Mouse (Mus musculus): Measurements from ENCODE around the gene Guca1b.
"Not testable (repeated sequence)": the region's sequence is repeated elsewhere in the genome, so short reads cannot be mapped to it uniquely, and the experiment has no call there.

Gene Guca1b

DNA sequence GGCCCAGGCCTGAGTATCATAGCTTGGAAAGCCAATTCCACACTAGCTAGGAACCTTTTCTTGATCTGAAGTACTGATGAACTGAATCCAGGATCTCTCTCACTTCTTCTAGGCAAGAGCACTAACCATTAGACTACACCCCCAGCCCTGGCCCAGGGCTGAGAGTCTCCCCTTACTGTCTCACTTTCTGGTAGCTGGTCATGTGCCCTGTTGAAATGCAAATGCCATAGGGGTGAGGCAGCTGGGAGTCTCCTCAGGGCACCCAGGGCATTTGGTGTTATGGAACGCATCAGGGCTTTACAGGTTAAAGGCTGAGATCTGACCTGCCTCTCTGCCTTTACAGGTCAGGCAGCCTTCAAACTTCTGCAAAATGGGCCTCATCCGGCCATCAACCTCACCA, 35.0 kb downstream of the Guca1b start:
- DNase-seq = no peak

DNA sequence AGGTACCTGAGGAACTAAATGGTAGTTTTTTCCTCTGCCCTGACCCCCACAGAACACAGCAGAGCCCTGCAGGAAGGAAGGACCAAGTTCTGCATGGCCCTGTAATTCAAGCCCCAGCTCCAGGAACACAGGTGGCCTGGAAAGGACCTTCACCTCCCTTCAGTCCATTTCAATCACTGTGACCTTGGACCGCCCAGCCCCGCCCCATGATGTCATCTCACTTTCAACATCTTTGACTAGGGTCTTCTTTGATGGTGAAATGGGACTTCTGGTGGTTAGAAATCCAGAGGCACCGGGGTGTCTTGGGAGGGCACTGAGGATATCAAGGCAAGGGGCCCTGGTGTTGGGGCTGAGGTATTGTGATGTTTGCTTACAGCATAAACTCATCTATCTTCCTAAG, 36.4 kb downstream of the Guca1b start:
- no peak for DNase-seq

DNA sequence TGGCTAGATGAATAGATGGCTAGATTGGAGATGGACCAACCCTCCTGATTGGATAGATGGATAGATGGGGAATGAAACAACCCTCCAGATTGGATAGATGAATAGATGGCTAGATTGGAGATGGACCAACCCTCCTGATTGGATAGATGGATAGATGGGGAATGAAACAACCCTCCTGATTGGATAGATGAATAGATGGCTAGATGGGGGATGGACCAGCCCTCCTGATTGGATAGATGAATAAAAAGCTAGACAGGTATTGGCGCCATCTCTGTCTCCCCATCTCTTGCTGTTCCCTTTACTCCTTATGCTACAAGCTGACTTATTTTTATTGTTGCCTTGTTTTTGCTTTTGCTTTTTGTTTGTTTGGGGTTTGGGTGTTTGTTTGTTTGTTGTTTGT, 37.4 kb downstream of the Guca1b start:
- DNase-seq = not testable (repeated sequence)

DNA sequence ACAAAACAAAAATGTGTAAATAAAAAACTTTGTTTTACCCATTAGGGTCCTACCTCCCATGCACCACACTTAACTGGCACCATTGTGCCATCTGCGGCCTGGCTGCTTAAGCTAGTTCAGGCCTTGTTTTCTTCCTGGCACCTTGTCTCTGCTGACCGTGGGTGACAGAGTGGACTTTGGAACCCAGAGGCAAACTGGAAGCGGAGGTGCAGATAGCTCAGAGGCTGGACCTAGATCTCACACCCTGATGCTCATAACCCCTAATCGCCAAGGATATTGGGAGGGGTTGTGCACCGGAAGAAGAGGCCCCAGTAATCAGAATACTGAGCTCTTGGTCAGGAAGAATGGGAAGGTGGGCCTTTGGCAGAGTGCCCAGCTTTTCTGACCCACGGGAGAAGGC, 39.0 kb downstream of the Guca1b start:
- no peak for DNase-seq

DNA sequence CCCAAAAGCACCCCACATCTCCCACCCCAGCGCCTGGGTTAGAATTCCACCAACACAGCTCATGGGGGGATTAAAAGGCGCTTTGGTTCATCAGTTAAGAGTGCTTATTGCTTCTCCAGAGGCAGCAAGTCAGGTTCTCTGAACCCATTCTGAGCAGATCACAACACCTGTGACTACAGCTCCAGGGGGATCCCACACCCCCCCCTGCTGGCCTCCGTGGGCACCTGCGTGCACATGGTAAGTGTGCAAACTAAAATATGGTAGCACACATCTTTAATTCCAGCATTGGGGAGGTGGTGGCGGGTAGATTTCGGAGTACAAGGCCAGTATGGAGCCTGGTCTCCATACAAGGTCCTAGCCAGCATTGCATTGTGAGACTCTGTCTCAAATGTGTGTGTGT, 42.1 kb downstream of the Guca1b start:
- no peak for DNase-seq

DNA sequence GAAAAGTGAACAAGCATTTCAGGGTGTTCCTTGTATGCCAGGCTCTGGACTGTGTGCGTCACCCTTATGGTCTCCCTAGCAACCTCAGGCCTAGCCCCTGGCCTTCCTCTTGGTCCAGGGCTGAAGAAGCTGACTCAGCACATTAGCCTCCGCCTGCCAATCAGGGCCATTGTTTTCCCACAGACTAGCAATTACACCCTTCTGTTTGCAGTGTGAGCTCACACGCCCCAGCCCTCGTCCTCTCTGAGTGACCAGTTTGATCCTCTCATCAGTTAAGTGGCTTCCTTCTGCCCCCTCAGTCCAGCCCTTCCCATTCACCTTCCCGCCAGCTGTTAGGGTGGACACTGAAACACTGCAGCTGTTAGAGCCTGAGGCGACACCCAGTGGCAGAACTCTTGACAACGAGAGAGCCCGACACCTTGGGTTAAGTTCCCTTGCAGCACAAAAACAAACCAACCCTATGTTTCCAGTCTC, 43.7 kb downstream of the Guca1b start:
- DNase-seq = no peak

DNA sequence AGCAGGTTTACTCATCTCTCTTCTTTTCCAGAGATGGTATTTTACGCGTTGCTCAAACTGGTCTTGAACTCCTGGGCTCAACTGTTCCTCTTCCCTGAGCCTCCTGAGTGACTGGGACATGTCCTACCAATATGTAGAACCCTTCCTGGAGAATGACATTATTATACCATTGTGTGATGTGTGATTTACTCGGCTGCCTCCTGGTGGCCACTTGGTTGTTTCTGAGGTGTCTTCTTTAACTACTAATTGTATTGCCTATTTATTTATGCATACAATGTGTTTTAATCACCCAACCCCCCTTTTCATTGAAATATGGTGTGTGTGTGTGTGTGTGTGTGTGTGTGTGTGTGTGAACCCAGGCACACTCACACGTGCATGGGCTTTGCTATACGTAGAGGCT, 45.6 kb downstream of the Guca1b start:
- no peak for DNase-seq

DNA sequence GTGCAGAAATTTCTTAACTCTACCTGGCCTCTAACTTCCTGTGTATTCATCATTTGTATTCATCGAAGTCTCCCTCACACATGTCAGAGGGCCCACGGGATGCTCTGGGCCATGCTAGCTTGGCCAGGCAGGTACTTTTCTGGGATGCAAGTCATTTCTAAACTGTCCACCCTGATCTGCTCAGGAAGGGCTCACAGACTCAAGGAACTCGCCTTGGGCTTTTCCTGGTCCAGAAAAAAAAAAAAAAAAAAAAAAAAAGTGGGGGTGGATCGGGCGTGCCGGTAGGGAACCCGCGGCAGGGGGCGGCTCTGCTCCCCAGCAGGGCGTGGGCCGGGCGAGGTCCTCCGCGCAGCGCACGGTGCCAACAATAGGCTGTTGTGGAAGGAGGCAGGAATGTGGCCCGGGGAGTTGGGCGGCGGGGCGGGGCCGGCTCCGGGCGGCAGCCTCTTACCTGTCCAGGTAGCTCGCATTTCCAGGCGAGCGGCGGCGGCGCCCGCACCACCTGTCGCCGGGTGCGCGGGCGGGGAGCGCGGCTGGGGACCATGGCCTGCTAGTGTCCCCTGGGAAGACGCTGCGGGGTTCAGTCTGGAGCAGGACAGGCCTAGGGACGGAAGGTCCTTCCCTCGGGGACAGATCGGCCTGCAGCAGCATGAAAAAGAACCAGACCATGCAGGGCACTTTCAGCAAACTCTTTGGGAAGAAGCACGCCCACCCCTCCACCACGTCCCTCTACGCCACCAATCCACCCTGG, 51.1 kb downstream of the Guca1b start, which contains the start of gene AI661453:
Gene AI661453 (plus strand): TSS at position 460 of the 751 bp plus-strand sequence.
- DNase-seq = peak in 1 of 2 experiments; percentile 30

DNA sequence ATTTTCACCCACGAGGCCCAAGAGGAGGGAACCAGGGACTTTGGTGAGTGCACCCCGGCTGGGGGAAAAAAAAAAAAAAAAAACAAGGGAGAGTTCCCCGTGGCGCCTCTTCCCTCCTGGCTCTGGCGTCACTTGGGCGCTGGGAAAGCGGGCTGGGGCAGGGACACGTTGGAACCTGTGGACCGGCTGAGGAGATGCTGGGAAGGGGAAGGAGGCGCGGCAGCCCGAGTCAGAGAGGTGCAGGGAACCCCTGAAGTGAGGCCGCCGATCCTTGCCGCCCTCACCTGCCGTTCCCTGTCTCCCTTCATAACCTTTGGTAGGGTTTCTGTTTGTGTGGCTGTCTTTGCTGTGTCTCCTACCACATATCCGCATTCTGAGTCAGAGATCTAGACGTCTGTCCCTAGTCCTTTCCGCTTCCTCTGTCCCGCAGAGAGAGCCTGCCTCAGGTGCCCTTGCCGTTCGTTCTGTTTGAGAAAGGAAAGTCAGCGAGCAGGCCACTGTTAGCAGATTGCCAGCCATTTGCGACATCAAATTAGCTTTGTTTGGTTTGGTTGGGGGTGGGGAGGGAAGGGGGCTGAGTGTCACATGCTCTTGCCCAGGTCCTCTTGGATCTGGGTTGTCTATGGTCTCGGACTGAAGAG, 51.8 kb downstream of the Guca1b start, which contains the start of gene 1700001C19Rik:
Gene 1700001C19Rik (minus strand): TSS at position 470 of the 641 bp plus-strand sequence.
- DNase-seq = peak in 1 of 2 experiments; percentile 14

DNA sequence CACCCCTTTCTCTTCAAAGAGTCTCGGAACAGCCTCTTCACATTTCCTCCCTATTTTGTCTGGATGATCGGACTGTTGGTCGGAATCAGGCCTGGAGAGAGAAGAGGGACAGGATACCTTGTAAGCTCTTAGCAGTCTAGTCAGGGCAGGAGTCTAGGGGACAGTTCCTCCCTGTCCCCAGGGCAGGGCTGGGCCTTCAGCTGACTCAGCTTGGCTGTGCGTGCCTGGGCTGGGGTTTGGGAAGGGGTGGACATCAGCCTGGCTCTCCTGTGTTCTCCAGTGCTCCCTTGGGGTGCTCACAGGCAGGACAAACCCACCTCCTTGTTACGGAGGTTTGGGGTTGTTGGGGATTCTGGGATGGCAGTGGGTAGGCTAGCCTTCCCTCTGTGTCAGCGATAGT, 53.4 kb downstream of the Guca1b start:
- no peak for DNase-seq

DNA sequence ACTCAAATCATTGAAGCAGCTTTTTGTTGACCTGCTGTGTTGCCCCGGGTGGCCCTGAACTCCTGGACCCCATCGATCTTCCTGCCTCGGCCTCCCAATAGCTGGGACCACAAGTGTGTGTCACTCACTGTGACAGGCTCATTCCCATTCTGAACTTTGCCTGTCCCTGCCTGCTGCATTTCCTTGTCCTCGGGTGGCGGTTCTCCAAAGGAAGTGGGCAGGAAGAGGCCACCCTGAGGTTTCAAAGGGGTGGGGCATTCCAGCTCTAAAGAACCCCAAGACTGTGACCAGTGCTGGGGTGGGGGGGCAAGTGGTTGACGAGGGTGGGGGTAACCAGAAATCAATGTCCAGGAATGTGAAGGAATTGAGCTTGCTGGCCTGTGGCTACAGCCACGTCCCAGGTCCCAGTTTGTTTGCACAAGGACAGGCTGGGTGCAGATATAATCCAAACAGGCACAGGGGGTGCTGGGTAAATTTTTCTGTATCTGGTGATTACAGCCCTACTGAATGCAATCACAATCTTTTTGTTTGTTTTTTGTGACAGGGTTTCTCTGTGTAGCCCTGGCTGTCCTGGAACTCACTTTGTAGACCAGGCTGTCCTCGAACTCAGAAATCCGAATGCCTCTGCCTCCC, 54.3 kb downstream of the Guca1b start:
- no peak for DNase-seq

DNA sequence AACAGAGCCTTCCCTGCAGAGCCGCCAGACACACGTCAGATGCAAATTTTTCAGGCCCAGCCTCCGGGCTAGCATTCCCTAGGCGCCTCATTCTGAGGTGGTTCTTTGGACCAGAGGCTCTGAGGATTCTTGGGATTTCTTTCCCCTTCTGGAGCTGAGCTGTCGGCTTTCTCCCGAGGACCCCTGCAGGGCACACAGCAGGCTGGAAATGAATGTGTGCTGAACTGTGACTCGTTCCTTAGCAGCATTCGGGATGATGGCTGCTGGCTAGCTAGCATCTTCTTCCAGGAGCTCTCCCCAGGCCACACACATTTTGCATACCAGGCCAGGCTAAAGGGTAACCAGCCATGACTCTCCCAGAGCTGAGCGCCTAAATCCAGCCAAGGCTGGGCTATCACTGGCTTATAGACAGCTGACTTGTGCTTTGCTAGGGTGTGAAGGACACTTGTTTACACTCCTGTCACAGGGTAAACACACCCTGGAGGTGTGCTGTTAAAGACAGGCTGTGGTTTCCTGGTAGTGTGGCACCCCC, 55.2 kb downstream of the Guca1b start:
- DNase-seq = peak in 1 of 2 experiments; percentile 18

DNA sequence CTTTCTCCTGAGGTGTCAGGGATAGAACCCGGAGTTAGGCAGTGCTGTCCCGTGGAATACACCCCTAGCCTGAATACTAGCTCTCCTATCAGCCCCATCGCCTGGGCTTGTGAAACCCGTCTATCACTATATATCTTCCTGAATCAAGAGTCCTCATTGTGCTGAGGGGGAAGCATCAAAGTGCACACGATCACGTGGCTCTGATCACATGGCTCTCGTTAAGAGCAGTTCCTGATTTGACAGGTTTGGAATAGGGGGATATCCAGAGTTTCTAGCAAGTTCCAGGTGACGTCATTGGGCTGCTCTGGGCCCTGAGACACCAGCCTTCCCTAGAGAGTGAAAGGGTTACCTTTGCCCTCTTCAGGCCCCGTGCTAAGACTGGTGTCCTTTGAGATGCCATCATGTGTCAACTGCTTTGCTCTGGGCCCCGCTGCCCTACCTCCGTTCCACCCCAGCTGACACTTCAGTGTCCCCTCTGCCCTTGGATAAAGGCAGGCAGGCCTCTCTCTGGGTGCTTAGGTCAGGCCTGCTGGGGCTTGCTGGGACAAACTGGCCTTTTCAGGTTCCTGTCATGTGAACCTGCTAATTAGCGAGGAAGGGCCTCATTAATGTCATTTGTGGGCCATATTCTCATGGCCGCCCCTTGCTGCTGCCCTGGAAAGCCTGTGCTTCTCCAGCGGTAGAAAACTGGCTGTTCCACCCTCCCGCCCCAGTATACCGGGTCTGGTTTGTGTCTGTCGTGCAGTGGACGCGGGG, 56.3 kb downstream of the Guca1b start:
- DNase-seq = no peak

DNA sequence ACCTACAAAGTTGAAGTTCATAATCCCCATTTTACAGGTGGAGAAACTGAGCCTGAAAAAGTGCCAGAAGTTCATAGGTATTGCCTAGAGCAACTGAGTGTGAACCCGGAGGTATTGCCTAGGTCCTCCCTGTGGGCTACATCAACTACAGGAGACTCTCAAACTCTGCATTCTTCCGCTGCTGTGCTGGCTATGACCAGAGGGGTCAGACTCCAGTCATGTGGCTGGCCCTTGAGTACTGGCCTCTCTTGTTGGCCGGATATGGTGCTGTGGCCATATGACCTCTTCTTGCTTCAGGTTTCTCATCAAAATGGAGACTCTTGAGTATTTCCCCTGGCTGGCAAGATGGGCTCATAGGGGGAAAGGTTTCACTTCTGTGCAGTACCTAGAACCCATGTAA, 57.1 kb downstream of the Guca1b start:
- no peak for DNase-seq
